8 mouse cellular contexts compared by ENCODE assay signal in genomic region chr6:114920523-114921445, GRCm38 (mm10). TPM values are rescaled to one million over a fixed set of nuclear protein-coding genes. Genes with fewer than 3 reads are reported as not detected.
DNase-seq lines count a peak whose midpoint lies in the region; ATAC-seq and TF ChIP-seq lines count a peak whose summit lies in the region.

No protein-coding gene starts in this region.

- H3K9ac ChIP-seq in embryonic facial prominence, embryonic 14.5 days (ENCODE audit: low read depth, low read length) = peak overlapping the region; percentile 73

- WGBS in embryonic facial prominence, embryonic 14.5 days = 2% methylated on average over 17 of the region's 17 CpGs
- WGBS in limb, embryonic 10.5 days = 9% methylated on average over 17 of the region's 17 CpGs
- WGBS in thymus, adult 2 months = 1% methylated on average over 17 of the region's 17 CpGs

- peak overlapping the region; percentile 61 for H3K4me2 ChIP-seq in embryonic facial prominence, embryonic 14.5 days (ENCODE audit: low read depth, low read length)

- peak; percentile 69 for DNase-seq in gastrocnemius, adult 2 months
- no peak for DNase-seq in gastrocnemius, adult 8-10 months (ENCODE audit: low spot score in 2 of 2)
- DNase-seq in embryonic facial prominence, embryonic 14.5 days (ENCODE audit: low spot score) = peak; percentile 77
- DNase-seq in heart, postnatal 14 days = peak; percentile 58 to 61
- DNase-seq in limb, embryonic 10.5 days (ENCODE audit: low spot score) = peak; percentile 80
- peak; percentile 72 for DNase-seq in mesoderm, embryonic 11.5 days (ENCODE audit: low read depth, low spot score)
- DNase-seq in thymus, adult 2 months = peak; percentile 78
- DNase-seq in layer of hippocampus, adult 9-11 months = no peak

- ATAC-seq in embryonic facial prominence, embryonic 14.5 days (ENCODE audit: low read depth) = no peak

- no peaks in the 10 kb centered on the region for H3K27me3 ChIP-seq in embryonic facial prominence, embryonic 14.5 days (replicated peaks; ENCODE audit: control insufficient read depth, insufficient read depth, low read length)
- H3K27me3 ChIP-seq in limb, embryonic 10.5 days (ENCODE audit: low read depth, poor library complexity, severe bottlenecking) = no peaks in the 10 kb centered on the region
- no peaks in the 10 kb centered on the region for H3K27me3 ChIP-seq in thymus, adult 2 months (ENCODE audit: control insufficient read depth, insufficient read depth, low read length)

- H3K4me3 ChIP-seq in gastrocnemius, adult 2 months = peak overlapping the region; percentile 75
- H3K4me3 ChIP-seq in embryonic facial prominence, embryonic 14.5 days (ENCODE audit: low read depth, low read length) = peak overlapping the region; percentile 64
- H3K4me3 ChIP-seq in limb, embryonic 10.5 days = peak overlapping the region; percentile 73
- peak overlapping the region; percentile 74 for H3K4me3 ChIP-seq in thymus, adult 2 months (ENCODE audit: control insufficient read depth, insufficient read depth, low read length)

- no peaks in the 10 kb centered on the region for H3K9me3 ChIP-seq in embryonic facial prominence, embryonic 14.5 days (ENCODE audit: control insufficient read depth, low read length)
- H3K9me3 ChIP-seq in limb, embryonic 10.5 days (replicated peaks) = no peaks in the 10 kb centered on the region

- H3K27ac ChIP-seq in gastrocnemius, adult 2 months = peak overlapping the region; percentile 95
- H3K27ac ChIP-seq in embryonic facial prominence, embryonic 14.5 days (replicated peaks; ENCODE audit: low read depth, low read length) = peak overlapping the region; percentile 91
- peak overlapping the region; percentile 96 for H3K27ac ChIP-seq in limb, embryonic 10.5 days
- H3K27ac ChIP-seq in thymus, adult 2 months (ENCODE audit: control insufficient read depth, insufficient read depth, low read length) = peak overlapping the region; percentile 93

- intact Hi-C loops in gastrocnemius, adult 2 months (cut with DNase I) = loop anchor here (2.0 to 5.0 kb wide), 4 partner anchors 28 to 278 kb away; partner anchors contain the start of gene Atg7
- intact Hi-C loops in heart, postnatal 14 days (cut with DNase I) = loop anchor here (2.0 kb wide), 2 partner anchors 30 to 46 kb away; no protein-coding TSS in a partner anchor

- peaks cover 38% of the 10 kb centered on the region for H3K4me1 ChIP-seq in embryonic facial prominence, embryonic 14.5 days (ENCODE audit: control insufficient read depth, insufficient read depth, low read length)
- peaks cover 43% of the 10 kb centered on the region for H3K4me1 ChIP-seq in limb, embryonic 10.5 days
- H3K4me1 ChIP-seq in thymus, adult 2 months (replicated peaks; ENCODE audit: control insufficient read depth, insufficient read depth, low read length) = peaks cover 32% of the 10 kb centered on the region

- peaks cover 8% of the 10 kb centered on the region; the same call in 1 of the 2 replicates for H3K36me3 ChIP-seq in embryonic facial prominence, embryonic 14.5 days (ENCODE audit: control insufficient read depth, insufficient read depth, low read length)
- H3K36me3 ChIP-seq in limb, embryonic 10.5 days = peaks cover 9% of the 10 kb centered on the region
- no peaks in the 10 kb centered on the region for H3K36me3 ChIP-seq in thymus, adult 2 months (ENCODE audit: control insufficient read depth, insufficient read depth, low read length)

- peak; percentile 64 for TF ChIP-seq POLR2A in thymus, adult 2 months (IDR thresholded peaks at IDR 0.05; ENCODE audit: control insufficient read depth, extremely low read depth, insufficient read depth, low read length, poor library complexity)

- TF ChIP-seq CTCF in gastrocnemius, adult 2 months (IDR thresholded peaks at IDR 0.05) = no peak
- no peak for TF ChIP-seq CTCF in thymus, adult 2 months (IDR thresholded peaks at IDR 0.05; ENCODE audit: borderline replicate concordance, control insufficient read depth, extremely low read depth, insufficient read depth, low read length, poor library complexity)

RNA-seq across cellular contexts. Expression of gene Vgll4, which starts 49.0 kb away (rescaled TPM):
- 10 to 100 TPM; 16.7 to 25.6 TPM for total RNA-seq in gastrocnemius, adult 2 months (2021)
- total RNA-seq in gastrocnemius, adult 8-10 months (2022) = 10 to 100 TPM; 17.5 to 30.1 (median 21.6) TPM
- 76.8 and 80.2 TPM in 2 replicates for polyA plus RNA-seq in embryonic facial prominence, embryonic 14.5 days (2014; fragmentation: Nextera tagmentation; extraction: Ambion mirVana)
- total RNA-seq in heart, postnatal 14 days (2021) = 10 to 100 TPM; 28.4 to 29.5 TPM
- polyA plus RNA-seq in limb, embryonic 10.5 days (2016; fragmentation: Nextera tagmentation; extraction: Ambion mirVana) = 114 and 129 TPM in 2 replicates
- polyA plus RNA-seq in thymus, adult 2 months (2012; rRNA removed) = 107 and 108 TPM in 2 replicates

Comparison
In these comparisons a context has a peak if more than half of its experiments do, and no peak if none do; other contexts are left out.
1. DNase-seq: peak in gastrocnemius, adult 2 months (single experiment), embryonic facial prominence, embryonic 14.5 days (single experiment), heart, postnatal 14 days (2 of 2), limb, embryonic 10.5 days (single experiment), mesoderm, embryonic 11.5 days (single experiment) and thymus, adult 2 months (single experiment); none in gastrocnemius, adult 8-10 months (0 of 2) and layer of hippocampus, adult 9-11 months (single experiment).
2. Peak in every context shown above with its lines, with median percentiles within 50 percentile points of each other: H3K27ac ChIP-seq and H3K4me3 ChIP-seq.